Mouse (Mus musculus) ES-Bruce4 (cell line): Measurements from ENCODE around the gene 2610028H24Rik.

Experiments
- CTCF ChIP-seq: IDR thresholded peaks from one replicate; pipeline ENCODE4 v1.8.1; 2011; ENCODE audit warnings: low read depth, low read length
- EP300 ChIP-seq: IDR thresholded peaks from 2 replicates; pipeline ENCODE4 v1.6.1; 2011; ENCODE audit warnings: low read depth, low read length; ENCODE audit not compliant: insufficient read depth
- POLR2A ChIP-seq: IDR thresholded peaks from one replicate; pipeline ENCODE4 v1.8.1; 2011; ENCODE audit warnings: low read length; ENCODE audit not compliant: insufficient read depth

GRCm38 (mm10) chr10:76440281-76440680, 8.6 kb upstream of the 2610028H24Rik start, which contains the start of gene AC141477.1:
- no peak for TF ChIP-seq POLR2A
- TF ChIP-seq CTCF: peak; percentile 52
- TF ChIP-seq EP300: 0 out of 2 replicates have a peak, but pooled peaks have one; percentile 8
